Mouse (Mus musculus): ENCODE measurements at regions not wholly inside any gene's neighbourhood (a gene's known extent, or its start where the extent isn't known, plus 50 kb on each side); places are given as distances from the start of the nearest gene placed in this dataset.
A peak's percentile ranks its signal among the peaks of the same experiment; 100 is the strongest.
"Not testable (repeated sequence)": the region's sequence is repeated elsewhere in the genome, so short reads cannot be mapped to it uniquely, and the experiment has no call there.

GRCm38 (mm10) chr7:129689464-129689863 is 97.8 kb downstream of the Wdr11 start:
- DNase-seq (ENCODE audit: low spot score in 2 of 2): no peak

GRCm38 (mm10) chr7:129690868-129691267 is 99.2 kb downstream of the Wdr11 start:
- no peak for DNase-seq (ENCODE audit: low spot score in 2 of 2)

GRCm38 (mm10) chr7:129691619-129692071 is 100.0 kb downstream of the Wdr11 start:
- peak in 1 of 2 experiments; percentile 37 for DNase-seq (ENCODE audit: low spot score in 2 of 2)

GRCm38 (mm10) chr7:129693635-129694034 is 102.0 kb downstream of the Wdr11 start:
- no peak for DNase-seq (ENCODE audit: low spot score in 2 of 2)

- DNase-seq (ENCODE audit: low spot score in 2 of 2): no peak
Measured at GRCm38 (mm10) chr7:129694168-129694567, 102.5 kb downstream of the Wdr11 start.

- DNase-seq (ENCODE audit: low spot score in 2 of 2): no peak
Measured at GRCm38 (mm10) chr7:129699931-129700570, 108.4 kb downstream of the Wdr11 start.

- DNase-seq (ENCODE audit: low spot score in 2 of 2): no peak
Measured at GRCm38 (mm10) chr7:129727559-129727958, 135.9 kb downstream of the Wdr11 start.

GRCm38 (mm10) chr7:129729709-129730238 is 138.1 kb downstream of the Wdr11 start:
- no peak for DNase-seq (ENCODE audit: low spot score in 2 of 2)

- no peak for DNase-seq (ENCODE audit: low spot score in 2 of 2)
Measured at GRCm38 (mm10) chr7:129730785-129731352, 139.2 kb downstream of the Wdr11 start.

- DNase-seq (ENCODE audit: low spot score in 2 of 2): no peak
Measured at GRCm38 (mm10) chr7:129742657-129743056, 151.0 kb downstream of the Wdr11 start.

GRCm38 (mm10) chr7:129743955-129744666 is 152.4 kb downstream of the Wdr11 start:
- no peak for DNase-seq (ENCODE audit: low spot score in 2 of 2)

- DNase-seq (ENCODE audit: low spot score in 2 of 2): no peak
Measured at GRCm38 (mm10) chr7:129746639-129747038, 155.0 kb downstream of the Wdr11 start.

- DNase-seq (ENCODE audit: low spot score in 2 of 2): no peak
Measured at GRCm38 (mm10) chr7:129750936-129751335, 159.3 kb downstream of the Wdr11 start.

- no peak for DNase-seq (ENCODE audit: low spot score in 2 of 2)
Measured at GRCm38 (mm10) chr7:129754737-129755136, 163.1 kb downstream of the Wdr11 start.

- DNase-seq (ENCODE audit: low spot score in 2 of 2): no peak
Measured at GRCm38 (mm10) chr7:129756138-129756537, 164.5 kb downstream of the Wdr11 start.

- DNase-seq (ENCODE audit: low spot score in 2 of 2): no peak
Measured at GRCm38 (mm10) chr7:129759848-129760247, 168.2 kb downstream of the Wdr11 start.

- DNase-seq (ENCODE audit: low spot score in 2 of 2): no peak
Measured at GRCm38 (mm10) chr7:129760386-129760785, 168.7 kb downstream of the Wdr11 start.

GRCm38 (mm10) chr7:129763754-129764153 is 172.1 kb downstream of the Wdr11 start:
- DNase-seq (ENCODE audit: low spot score in 2 of 2): no peak

- DNase-seq (ENCODE audit: low spot score in 2 of 2): no peak
Measured at GRCm38 (mm10) chr7:129764456-129764970, 172.8 kb downstream of the Wdr11 start.

GRCm38 (mm10) chr7:129765681-129766080 is 174.0 kb downstream of the Wdr11 start:
- DNase-seq (ENCODE audit: low spot score in 2 of 2): no peak

- DNase-seq (ENCODE audit: low spot score in 2 of 2): no peak
Measured at GRCm38 (mm10) chr7:129766087-129766834, 174.6 kb downstream of the Wdr11 start.

GRCm38 (mm10) chr7:129769673-129770072 is 178.0 kb downstream of the Wdr11 start:
- not testable (repeated sequence) for DNase-seq (ENCODE audit: low spot score in 2 of 2)

All from cerebellum, postnatal 4 days (tissue).